Mouse (Mus musculus): Measurements from ENCODE around the gene Clec2d.

DNA sequence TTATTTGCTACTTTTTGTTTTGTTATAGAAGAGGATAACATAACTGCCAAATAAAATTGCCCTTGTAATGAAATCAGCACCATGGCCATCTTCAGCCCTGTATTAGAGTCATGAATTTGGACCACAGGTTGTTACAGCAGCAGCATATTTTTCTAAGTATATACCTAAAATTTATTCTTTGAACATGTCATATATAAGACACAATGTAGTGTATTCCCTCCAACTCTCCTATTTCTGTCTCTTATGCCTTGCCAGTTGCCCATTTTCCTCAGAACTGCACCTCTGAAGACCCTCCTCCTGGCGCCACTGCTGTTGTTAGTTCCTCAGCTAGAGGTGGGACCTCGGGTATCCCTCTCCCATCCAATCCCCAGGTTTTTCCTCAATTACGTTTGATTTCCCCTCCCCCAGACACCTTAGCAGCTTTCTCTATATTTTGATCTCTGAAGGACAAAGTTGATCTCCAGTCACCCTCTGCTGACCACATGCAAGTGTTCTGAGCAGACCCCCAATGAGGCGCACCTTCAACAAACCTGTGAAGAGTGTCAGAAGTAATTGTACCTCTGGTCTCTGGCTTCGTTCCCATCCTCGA lies 53.0 kb downstream of the Clec2d start:
- TF ChIP-seq CTCF (IDR thresholded peaks at IDR 0.05; ENCODE audit: borderline replicate concordance, extremely low read depth, insufficient read depth, insufficient read length) (no peak), POLR2A (IDR thresholded peaks at IDR 0.05; ENCODE audit: borderline replicate concordance, extremely low read depth, insufficient read depth, insufficient read length, poor library complexity, severe bottlenecking) (no peak)
